Mouse (Mus musculus): ENCODE results near the gene Cryzl1.

The Cryzl1 gene

DNA sequence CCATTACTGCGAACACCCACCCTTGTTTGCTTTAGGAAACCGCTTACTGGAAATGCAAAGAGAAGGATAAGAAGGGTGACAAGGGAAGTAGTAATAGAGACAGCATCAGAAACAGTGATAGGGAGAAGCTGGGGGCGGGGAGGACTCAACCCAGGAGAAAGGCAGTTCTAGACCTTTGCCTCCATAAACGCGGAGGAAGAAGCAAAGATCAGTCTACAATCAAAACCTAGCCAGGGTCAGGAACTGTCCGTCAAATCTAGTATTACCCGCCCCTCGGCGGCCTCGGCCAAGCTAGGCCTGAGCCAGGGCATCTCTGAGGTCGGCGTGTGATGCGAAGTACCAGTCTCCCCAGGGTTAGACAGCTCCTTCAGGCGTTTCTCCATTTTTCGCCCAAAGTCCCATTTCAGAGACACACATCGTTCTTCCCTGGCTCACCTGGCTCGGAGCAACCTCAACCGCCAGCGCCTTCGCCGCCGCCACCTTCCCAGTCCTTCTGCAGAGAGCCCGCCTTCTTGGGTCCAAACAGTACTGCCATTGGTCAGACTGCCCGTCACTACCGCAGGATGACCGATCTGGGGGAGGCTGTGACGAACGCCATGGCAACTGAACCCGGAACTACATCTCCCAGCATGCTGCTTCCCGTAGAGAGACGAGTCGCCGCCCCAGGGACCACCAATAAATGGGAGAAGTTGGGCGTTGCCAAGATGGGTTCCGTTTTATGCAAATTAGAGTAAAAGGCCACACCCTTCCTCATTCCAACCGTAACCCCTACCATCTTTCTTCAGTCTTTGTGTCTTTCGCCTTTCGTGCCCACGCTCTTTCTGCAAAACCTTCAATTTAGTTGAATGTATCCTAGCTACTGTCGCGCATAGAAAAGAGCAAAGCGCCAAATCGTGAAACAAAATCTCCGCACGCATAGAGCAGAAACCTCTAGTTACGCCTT is at the start of gene Cryzl1:
TSS of gene Cryzl1 (minus strand) at position 853 of the 943 bp plus-strand sequence.
- no peak; the same call in 1 of the 2 replicates for TF ChIP-seq GATA4 (IDR thresholded peaks at IDR 0.05; ENCODE audit: insufficient replicate concordance, low read length)

DNA sequence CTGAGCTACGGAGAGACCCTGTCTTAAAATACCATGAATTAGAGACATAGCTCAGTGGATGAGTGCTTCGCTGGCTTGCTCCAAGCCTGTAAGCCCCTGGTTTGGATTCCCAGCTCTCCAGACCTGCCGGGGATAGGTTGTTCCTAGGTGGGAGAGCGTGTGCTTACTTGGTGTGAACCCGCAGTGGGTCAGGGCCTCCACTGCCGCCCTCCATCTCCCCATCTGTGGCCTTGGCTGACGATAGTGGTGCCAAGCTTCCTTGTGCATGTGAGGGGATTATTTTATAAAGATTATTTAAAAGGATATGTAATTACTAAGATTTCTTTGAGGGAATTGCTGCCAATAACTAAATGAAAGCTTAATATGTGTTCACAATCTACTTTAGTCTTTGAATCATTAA is 43.8 kb upstream of the Cryzl1 start:
- TF ChIP-seq GATA4 (IDR thresholded peaks at IDR 0.05; ENCODE audit: insufficient replicate concordance, low read length), result no peak

GRCm38 (mm10) chr16:91771334-91771733 is 42.6 kb upstream of the Cryzl1 start:
- no peak for TF ChIP-seq GATA4 (IDR thresholded peaks at IDR 0.05; ENCODE audit: insufficient replicate concordance, low read length)

GRCm38 (mm10) chr16:91770662-91771061 is 41.9 kb upstream of the Cryzl1 start:
- no peak for TF ChIP-seq GATA4 (IDR thresholded peaks at IDR 0.05; ENCODE audit: insufficient replicate concordance, low read length)

- no peak for TF ChIP-seq GATA4 (IDR thresholded peaks at IDR 0.05; ENCODE audit: insufficient replicate concordance, low read length)
Observed at GRCm38 (mm10) chr16:91769911-91770310, 41.1 kb upstream of the Cryzl1 start.

GRCm38 (mm10) chr16:91768586-91768985 is 39.8 kb upstream of the Cryzl1 start:
- no peak for TF ChIP-seq GATA4 (IDR thresholded peaks at IDR 0.05; ENCODE audit: insufficient replicate concordance, low read length)

- TF ChIP-seq GATA4 (IDR thresholded peaks at IDR 0.05; ENCODE audit: insufficient replicate concordance, low read length), result no peak
Observed at GRCm38 (mm10) chr16:91767165-91767701, 38.5 kb upstream of the Cryzl1 start.

- no peak for TF ChIP-seq GATA4 (IDR thresholded peaks at IDR 0.05; ENCODE audit: insufficient replicate concordance, low read length)
Observed at GRCm38 (mm10) chr16:91765816-91766210, 37.0 kb upstream of the Cryzl1 start.

- TF ChIP-seq GATA4 (IDR thresholded peaks at IDR 0.05; ENCODE audit: insufficient replicate concordance, low read length), result no peak
Observed at GRCm38 (mm10) chr16:91765121-91765815, 36.5 kb upstream of the Cryzl1 start.

DNA sequence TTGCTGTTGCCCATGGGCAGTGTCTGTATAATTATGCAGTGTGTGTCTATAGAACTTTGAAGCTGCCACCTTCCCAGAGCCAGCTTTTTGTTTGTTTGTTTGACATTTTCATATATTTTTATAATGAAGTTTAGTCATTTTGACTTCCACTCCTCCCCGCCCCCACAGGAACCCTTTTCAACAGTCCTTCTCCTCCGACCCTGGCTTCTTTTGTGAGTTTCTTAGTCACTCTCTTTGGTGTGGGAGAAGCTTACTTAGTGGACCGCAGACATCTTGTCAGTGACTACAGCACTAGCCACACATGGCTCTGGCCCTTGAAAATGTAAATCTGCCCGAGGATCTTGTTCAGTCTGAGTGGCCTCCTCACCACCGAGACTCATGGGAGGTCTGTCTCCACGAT is 35.6 kb upstream of the Cryzl1 start:
- TF ChIP-seq GATA4 (IDR thresholded peaks at IDR 0.05; ENCODE audit: insufficient replicate concordance, low read length), result no peak

DNA sequence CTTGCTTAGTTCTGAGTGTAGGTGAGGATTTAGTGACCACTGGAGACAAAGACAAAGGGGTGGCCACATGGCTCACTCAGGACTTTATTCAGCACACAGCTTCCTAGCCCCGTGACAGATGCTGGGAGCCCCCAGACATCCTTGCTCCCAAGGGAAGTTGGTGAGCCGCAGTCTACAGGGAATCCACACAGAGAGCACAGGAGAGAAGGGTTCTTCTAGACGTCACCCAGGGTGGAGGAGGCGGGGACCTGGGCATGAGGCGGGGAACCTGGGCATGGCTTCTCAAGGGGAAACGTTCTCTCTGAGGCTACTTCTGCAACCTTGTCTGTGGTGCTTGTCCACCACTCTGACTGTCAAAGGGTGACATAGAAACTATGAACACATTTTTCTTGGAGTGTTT is 35.2 kb upstream of the Cryzl1 start:
- TF ChIP-seq GATA4 (IDR thresholded peaks at IDR 0.05; ENCODE audit: insufficient replicate concordance, low read length), result no peak

DNA sequence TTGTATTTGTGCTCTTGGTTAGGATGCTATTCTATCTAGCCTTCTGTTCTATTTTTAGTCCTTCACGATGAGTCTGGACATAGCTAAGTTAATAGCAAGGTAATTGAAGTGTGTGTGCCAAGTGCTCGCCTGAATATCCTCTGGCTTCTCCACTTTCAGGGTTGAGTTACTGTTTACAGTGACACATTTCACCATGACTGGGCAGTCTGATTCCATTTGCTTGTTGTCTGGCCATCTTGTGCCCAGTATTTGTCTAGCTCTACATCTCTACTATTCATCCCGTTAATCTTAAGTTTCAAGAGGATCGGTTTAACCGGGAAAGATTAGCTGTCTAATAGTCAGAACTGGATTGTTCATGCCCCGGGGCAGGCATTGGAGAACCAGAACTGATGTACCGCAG is 33.7 kb upstream of the Cryzl1 start:
- no peak for TF ChIP-seq GATA4 (IDR thresholded peaks at IDR 0.05; ENCODE audit: insufficient replicate concordance, low read length)

DNA sequence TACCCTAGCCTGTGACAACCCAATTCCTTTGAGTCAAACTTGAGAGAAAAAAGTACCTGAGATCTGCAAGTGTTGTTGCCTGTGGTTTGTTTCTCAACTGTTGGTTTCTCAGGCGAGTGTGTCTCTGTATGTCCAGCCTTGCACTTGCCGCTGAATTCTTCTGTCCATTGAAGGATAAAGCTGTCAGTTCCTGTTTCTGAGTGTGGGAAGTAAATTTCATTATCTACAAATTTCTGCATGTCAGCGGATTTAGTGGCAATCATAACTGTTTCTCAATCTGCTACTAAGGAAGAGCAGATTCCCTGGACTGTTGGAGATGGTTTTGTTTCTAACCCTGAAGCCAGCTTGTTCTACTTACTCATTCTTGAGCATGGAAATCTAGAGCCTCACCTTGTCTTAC is 33.0 kb upstream of the Cryzl1 start:
- no peak for TF ChIP-seq GATA4 (IDR thresholded peaks at IDR 0.05; ENCODE audit: insufficient replicate concordance, low read length)

GRCm38 (mm10) chr16:91761202-91761601 is 32.4 kb upstream of the Cryzl1 start:
- no peak for TF ChIP-seq GATA4 (IDR thresholded peaks at IDR 0.05; ENCODE audit: insufficient replicate concordance, low read length)

- no peak for TF ChIP-seq GATA4 (IDR thresholded peaks at IDR 0.05; ENCODE audit: insufficient replicate concordance, low read length)
Observed at GRCm38 (mm10) chr16:91754957-91755356, 26.2 kb upstream of the Cryzl1 start.

DNA sequence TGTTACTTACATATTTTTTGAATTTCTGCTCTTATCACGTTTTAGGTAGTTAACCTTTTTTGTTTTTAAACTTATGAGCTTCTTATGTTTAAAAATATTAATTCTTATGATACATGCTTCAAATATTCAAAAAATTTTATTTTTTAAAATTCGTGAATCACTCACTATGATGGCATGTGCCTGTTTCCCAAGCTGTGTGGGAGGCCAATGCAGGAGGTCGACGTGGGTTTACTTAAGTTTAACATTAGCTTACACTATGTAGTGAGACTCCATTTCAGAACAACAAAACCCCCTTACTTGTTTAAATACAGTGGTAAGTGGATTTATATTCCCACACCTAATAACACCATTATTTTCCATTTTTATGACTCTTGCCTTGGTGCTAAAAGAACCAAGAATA is 24.8 kb upstream of the Cryzl1 start:
- TF ChIP-seq GATA4 (IDR thresholded peaks at IDR 0.05; ENCODE audit: insufficient replicate concordance, low read length), result no peak

Data from liver, adult (tissue).